Mouse (Mus musculus): Measurements from ENCODE around the gene Gbp3. TPM values are rescaled to one million over a fixed set of nuclear protein-coding genes. Genes with fewer than 3 reads are reported as not detected.

Gbp3 gene
- polyA plus RNA-seq (2014; fragmentation: Illumina TruSeq; extraction: RNeasy Lipid Tissue Mini Kit (QIAGEN cat#74804); ENCODE audit: low read depth, low replicate concordance): 68.2 TPM

GRCm38 (mm10) chr3:142559632-142560228 is at the start of gene Gbp3:
Gene Gbp3 (plus strand): TSS chr3:142560026.

GRCm38 (mm10) chr3:142530087-142530953 is 29.5 kb upstream of the Gbp3 start, which contains the start of gene Gbp7:
Gene Gbp7 (plus strand): TSS chr3:142530342.

GRCm38 (mm10) chr3:142594547-142594946 is 34.7 kb downstream of the Gbp3 start, which contains the start of gene Gbp2b:
Gene Gbp2b (plus strand): TSS chr3:142594847.

GRCm38 (mm10) chr3:142620111-142620955 is 60.5 kb downstream of the Gbp3 start, which contains the start of gene Gbp2:
Gene Gbp2 (plus strand): TSS chr3:142620602.

Other genes starting within 250 kb of the Gbp3 start
- 79.1 TPM for gene Pdlim5, start 164.3 kb upstream of the Gbp3 start, polyA plus RNA-seq (2014; fragmentation: Illumina TruSeq; extraction: RNeasy Lipid Tissue Mini Kit (QIAGEN cat#74804); ENCODE audit: low read depth, low replicate concordance)
- 3.9 TPM for gene Gbp5, start 66.0 kb upstream of the Gbp3 start, polyA plus RNA-seq (2014; fragmentation: Illumina TruSeq; extraction: RNeasy Lipid Tissue Mini Kit (QIAGEN cat#74804); ENCODE audit: low read depth, low replicate concordance)
- gene Gbp7, start 29.7 kb upstream of the Gbp3 start, polyA plus RNA-seq (2014; fragmentation: Illumina TruSeq; extraction: RNeasy Lipid Tissue Mini Kit (QIAGEN cat#74804); ENCODE audit: low read depth, low replicate concordance): 21.5 TPM
- 0.44 TPM for gene Gbp2b, start 34.8 kb downstream of the Gbp3 start, polyA plus RNA-seq (2014; fragmentation: Illumina TruSeq; extraction: RNeasy Lipid Tissue Mini Kit (QIAGEN cat#74804); ENCODE audit: low read depth, low replicate concordance)
- 16.6 TPM for gene Gbp2, start 60.6 kb downstream of the Gbp3 start, polyA plus RNA-seq (2014; fragmentation: Illumina TruSeq; extraction: RNeasy Lipid Tissue Mini Kit (QIAGEN cat#74804); ENCODE audit: low read depth, low replicate concordance)
- gene Kyat3, start 141.0 kb downstream of the Gbp3 start, polyA plus RNA-seq (2014; fragmentation: Illumina TruSeq; extraction: RNeasy Lipid Tissue Mini Kit (QIAGEN cat#74804); ENCODE audit: low read depth, low replicate concordance): 416 TPM
- 69.8 TPM for gene Gtf2b, start 205.0 kb downstream of the Gbp3 start, polyA plus RNA-seq (2014; fragmentation: Illumina TruSeq; extraction: RNeasy Lipid Tissue Mini Kit (QIAGEN cat#74804); ENCODE audit: low read depth, low replicate concordance)

All from kidney, adult 10 weeks (tissue).